Mouse (Mus musculus) c-Kit-positive CD71-positive TER-119-negative erythroid progenitor cells, embryonic 14.5 days (primary cell): ENCODE results near the gene Nap1l4.

Experiments
- DNase-seq: peaks from one replicate; pipeline ENCODE4 v3.0.0-alpha.2; 2013; ENCODE audit warnings: low read depth

Gene Nap1l4

DNA sequence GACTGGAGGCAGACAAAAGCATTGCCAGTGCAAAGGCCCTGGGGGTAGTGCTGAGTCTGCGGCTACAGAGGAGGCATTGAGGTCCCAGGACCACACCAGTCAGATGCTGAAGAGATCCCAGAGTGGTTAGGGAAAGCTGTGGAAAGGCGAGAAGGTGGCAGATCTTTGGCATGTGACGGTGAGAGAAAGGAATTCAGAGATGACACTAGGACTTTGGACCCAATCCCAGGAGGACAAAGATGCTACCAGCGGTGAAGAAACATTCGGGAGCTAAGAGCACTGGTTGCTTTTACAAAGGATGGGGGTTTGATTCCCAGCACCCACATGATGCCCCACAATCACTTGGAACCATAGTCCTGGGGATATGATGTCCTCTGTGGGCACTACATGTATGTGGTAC, 71.1 kb downstream of the Nap1l4 start:
- no peak for DNase-seq

DNA sequence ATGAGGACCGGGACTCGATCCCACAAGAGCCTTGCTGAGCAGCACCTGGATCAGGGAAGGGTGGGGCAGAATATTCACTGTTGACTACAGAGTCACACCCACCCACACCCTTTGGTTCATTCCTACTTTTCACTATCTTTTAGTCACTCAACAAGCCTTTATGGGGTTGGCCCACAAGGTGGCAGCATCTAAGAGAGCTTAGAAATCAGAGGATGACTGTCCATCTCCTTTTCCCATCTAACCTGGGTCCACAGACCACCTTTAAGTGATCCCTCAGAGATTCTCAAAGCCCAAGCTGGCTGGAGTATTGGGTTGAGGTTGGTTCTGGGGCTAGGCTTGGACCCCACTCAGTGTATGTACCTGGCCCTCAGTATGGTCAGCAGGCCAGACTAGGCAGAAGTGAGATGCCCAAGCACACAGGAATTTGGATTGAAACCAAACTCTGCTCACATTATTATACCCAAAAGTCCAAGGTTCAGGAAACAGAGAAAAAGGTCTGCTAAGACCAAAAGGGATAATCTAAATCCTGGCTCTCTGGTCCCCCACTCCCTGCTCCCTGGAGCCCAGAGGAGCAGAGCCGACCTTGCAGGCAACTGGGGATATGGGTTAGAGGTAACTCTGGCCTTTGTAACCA, 72.1 kb downstream of the Nap1l4 start:
- DNase-seq = no peak

DNA sequence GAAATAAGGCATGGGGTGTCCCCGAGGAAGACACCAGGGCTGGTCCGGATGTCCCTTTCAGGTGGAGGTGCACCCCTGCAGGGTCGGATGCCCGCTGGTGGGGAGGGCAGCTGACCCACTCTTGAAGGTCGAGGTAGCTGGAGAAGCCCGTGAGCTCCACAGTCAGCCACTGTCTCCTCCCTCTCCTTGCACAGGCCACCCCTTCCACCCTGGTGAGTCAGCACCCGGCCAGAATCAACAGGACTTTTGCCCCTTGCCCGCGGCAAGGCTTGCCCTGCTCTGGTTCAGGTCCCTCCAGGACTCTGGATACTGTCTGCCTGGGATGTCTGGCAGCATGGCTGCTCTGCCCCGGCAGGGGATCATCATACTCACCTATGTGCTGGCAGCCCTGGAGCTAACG, 73.0 kb downstream of the Nap1l4 start:
- DNase-seq = no peak

DNA sequence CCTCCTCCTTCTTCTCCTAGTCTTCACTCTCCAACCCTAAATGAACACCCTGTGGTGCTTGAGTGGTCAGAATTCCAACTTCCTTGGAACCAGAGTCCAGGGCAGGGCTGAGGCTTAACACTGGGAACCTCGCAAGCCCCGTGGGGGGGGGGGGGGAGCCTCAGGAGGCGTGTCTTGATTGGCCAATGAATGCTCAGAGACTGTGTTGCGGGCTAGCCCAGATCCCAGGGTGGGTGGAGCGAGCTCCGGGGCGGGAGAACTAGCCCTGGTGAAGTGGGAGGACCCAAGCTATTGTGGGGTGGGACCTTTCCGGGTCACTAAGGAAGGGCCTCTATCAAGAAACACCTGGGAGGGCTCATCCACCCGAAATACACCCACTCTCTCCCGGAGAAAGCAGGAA, 74.1 kb downstream of the Nap1l4 start:
- DNase-seq = no peak

DNA sequence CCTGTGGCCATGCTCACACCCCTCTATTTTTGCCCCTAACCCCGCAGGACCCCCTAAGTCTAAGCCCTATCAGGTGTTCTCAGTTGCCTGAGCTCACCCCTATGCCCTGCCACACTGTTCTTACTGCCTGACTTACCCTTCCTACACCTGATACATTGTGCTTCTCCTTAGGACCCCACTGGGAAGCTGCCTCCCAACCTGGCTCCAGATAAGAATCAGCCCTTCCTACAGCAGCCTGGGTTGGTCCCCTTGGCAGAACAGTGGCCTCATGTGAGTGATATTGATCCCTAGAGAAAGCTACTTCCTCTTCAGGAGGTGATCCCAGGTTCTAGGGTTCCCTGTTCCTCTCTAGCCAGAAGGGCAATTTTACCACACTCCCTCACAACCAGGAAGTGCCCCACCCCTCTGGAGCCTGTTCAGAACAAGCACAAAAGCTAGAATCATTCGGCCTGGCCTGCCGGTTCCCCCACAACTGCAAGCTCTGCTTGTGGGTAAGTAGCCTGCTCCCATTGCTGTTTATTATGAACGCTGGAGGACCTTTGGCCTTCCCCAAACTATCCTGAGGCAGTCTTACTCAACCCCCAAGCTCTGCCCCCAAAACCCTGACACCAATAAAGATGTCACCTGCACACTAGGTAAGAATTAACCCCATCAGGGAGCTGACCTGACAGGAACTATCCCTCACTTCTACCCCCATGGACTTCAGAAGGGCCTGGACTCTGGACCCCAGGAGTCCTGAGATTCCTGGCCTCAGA, 75.4 kb downstream of the Nap1l4 start, which contains the start of gene Slc22a18:
Slc22a18 (plus strand) TSS at position 390 of the 755 bp plus-strand sequence.
- no peak for DNase-seq

DNA sequence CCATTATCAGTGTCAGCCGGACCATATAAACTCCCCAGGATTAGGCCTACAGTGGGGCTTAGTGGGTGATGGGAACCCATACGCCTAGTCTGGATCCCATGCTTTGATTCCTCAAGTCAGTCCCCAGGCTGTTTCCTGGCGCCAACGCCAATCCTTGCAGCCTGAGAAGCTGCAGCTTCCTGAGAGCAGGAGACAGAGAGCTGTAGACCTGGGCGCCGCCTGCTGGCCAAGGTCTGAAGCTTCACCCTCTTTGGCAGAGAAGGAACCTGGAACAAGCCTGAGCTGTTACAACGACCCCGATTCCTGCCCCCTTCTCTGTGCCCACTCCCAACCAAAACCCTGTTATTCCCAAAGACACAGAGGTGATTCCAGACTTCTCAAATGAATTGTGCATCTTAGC, 79.0 kb downstream of the Nap1l4 start:
- DNase-seq = peak; percentile 37

DNA sequence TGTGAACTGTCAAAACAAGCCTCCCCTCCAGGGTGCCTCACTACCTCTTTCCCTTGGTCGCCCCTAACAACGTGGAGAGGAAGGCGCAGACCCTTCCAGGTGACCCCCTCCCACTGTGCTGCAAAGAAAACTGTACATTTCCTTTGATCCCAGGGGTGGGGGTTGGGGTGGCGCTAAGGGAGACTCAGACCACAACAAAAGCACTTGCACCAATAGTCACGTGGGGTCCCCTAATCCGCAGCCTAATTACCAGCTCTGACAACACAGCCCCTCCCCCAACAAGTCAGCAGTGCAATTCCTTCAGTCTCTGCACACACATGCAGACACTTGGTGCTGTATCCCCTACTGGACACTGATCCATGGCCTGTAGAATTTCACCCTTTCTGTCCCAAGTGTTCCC, 81.2 kb downstream of the Nap1l4 start:
- no peak for DNase-seq

DNA sequence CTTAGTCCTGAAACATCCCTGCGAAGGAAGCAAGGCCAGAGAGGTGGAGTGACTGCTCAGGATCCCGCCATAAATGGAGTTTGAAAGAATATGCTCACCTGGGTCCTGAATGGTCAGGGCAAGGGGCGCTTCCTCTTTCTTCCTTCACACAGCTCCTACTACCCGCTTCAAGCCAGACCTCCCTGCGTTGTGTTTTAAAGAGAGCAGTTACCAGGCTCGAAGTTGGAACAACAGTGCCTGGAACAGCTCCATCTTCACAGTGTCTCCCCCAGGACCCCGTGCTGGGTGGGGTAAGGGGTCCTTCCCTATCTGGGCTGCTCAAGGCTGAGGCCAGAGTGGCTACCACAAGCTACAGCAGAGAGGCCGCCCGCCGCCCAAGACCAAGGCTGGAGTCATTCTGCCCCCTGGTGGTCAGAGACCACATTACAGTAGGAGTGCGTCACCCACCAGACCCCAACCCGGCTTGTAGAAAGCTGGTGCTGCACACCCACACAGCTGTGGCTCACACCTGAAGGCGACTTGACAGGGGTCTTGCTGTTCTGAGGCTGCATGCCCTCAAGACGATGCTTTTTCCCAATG, 82.7 kb downstream of the Nap1l4 start:
- peak; percentile 44 for DNase-seq

DNA sequence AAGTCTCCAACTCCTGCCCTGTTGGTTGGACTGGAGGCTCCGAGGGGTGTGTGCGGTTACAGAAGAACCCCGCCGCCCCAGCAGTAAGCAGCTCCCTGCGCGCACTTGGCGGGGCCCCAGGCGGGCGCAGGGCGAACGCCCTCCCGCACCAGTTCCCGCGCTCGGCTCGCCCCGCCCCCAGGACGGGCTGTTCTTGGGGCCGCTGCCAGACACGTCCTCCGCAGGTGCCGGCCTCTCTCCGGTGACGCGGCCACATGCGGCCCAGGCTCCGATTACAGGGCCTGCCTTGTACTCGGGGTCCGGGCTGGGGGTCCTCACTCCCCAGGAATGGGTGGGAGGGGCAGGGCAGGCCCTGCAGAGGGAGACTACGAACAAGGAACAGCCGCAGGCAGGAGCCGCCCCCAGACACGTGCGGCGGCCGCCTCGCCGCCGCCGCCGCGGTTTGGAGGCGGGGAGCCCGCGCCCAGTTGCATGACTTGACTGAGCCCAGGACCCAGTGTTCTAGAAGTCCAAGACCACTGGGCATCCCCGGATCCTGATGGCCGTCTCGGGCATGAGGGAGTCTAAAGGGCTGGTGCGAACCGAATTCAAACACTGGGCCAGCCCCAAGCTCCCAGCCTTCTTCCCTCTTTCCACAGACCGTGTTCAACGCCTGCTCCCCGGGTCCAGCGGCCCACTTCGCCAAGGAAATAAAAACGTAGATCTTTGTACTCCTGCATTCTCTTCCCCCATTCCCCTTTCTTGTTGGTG, 83.9 kb downstream of the Nap1l4 start:
- DNase-seq = no peak

DNA sequence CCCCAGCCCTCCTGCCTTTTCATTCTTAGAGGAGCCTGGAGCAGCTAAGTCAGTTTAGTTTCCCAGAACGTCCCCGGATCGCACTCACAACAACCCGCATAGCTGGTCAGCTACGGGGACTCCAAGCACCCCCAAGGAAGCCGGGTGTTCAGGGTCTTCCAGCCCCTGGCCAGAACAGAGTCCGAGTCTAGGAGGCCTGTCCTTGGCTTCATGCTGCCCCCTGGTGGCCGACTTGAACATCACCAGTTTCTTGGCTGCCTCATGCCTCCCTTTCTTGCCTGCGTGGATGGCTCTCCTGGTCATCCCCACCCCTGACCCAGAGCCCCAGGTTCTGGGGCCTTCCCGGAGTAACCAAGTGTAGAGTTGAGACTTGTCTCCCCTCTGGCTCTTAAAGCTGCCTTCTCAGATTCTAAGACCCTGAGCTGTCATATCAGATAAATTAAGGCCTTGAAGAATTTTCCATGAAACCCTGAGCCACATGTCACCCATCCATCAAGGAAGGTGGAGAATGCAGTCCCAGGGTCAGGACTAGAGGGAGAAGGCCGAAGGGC, 85.0 kb downstream of the Nap1l4 start:
- DNase-seq = peak; percentile 56
